20 mouse cellular contexts compared by ENCODE assay signal in genomic region chr14:51911301-51911700, GRCm38 (mm10). TPM values are rescaled to one million over a fixed set of nuclear protein-coding genes. Genes with fewer than 3 reads are reported as not detected.
A peak's percentile ranks its signal among the peaks of the same experiment; 100 is the strongest.
DNase-seq lines count a peak whose midpoint lies in the region; ATAC-seq and TF ChIP-seq lines count a peak whose summit lies in the region.
"Had no signal": no experiment of that assay in that cellular context is flagged by ENCODE, and none has a peak within 500 bp of the region (broad histone marks: within the 10 kb centered on the region; RNA-seq: fewer than 3 reads in every experiment).

No protein-coding gene starts in this region.

- no peak for DNase-seq in heart, postnatal 36 days
- no peak for DNase-seq in left cerebral cortex, adult 2 months (ENCODE audit: extremely low spot score in 1 of 2, low spot score in 2 of 2)
- no peak for DNase-seq in left cerebral cortex, adult 9 months (ENCODE audit: low spot score in 2 of 2)
- DNase-seq in T-cell, adult 2 months (ENCODE audit: low spot score): no peak
- DNase-seq: adrenal gland, postnatal 25 days; cerebellum, adult 9-11 months; lung, postnatal 4 days; right cerebral cortex, postnatal 14 days had no signal

- H3K4me3 ChIP-seq in heart, embryonic 11.5 days (ENCODE audit: low read depth, low read length): no peak overlapping the region
- peak overlapping the region; percentile 27 for H3K4me3 ChIP-seq in left cerebral cortex, adult 2 months
- H3K4me3 ChIP-seq in E14TG2a.4 (replicated peaks; ENCODE audit: low read length): peak overlapping the region; percentile 26; the same call in 1 of the 2 replicates
- H3K4me3 ChIP-seq in hindbrain, embryonic 16.5 days (ENCODE audit: low read length): peak overlapping the region; percentile 71
- H3K4me3 ChIP-seq: embryonic facial prominence, embryonic 12.5 days; kidney, embryonic 15.5 days had no signal

- WGBS in heart, embryonic 11.5 days (ENCODE audit: insufficient replicate concordance): 81% methylated on average over 10 of the region's 10 CpGs
- 68% methylated on average over 10 of the region's 10 CpGs for WGBS in hindbrain, embryonic 16.5 days

- no peak for ATAC-seq in heart, embryonic 11.5 days (replicated peaks; ENCODE audit: insufficient number of reproducible peaks, low FRiP score, low TSS enrichment)
- ATAC-seq in hindbrain, embryonic 16.5 days: no peak
- ATAC-seq: forebrain, embryonic 14.5 days; inflammation-experienced regulatory T-cells, adult 6 months had no signal

- no peaks in the 10 kb centered on the region for H3K9me3 ChIP-seq in heart, embryonic 11.5 days (replicated peaks; ENCODE audit: control insufficient read depth, low read length)
- peaks cover 22% of the 10 kb centered on the region for H3K9me3 ChIP-seq in E14TG2a.4 (ENCODE audit: low read length)
- no peaks in the 10 kb centered on the region for H3K9me3 ChIP-seq in hindbrain, embryonic 16.5 days (ENCODE audit: control insufficient read depth, low read length)
- H3K9me3 ChIP-seq: embryonic facial prominence, embryonic 12.5 days; kidney, embryonic 15.5 days had no signal

- no peak overlapping the region for H3K27ac ChIP-seq in heart, embryonic 11.5 days (ENCODE audit: low read depth, low read length)
- peak overlapping the region; percentile 24; the same call in 1 of the 2 replicates for H3K27ac ChIP-seq in left cerebral cortex, adult 2 months
- no peak overlapping the region for H3K27ac ChIP-seq in hindbrain, embryonic 16.5 days (ENCODE audit: low read depth, low read length)
- H3K27ac ChIP-seq: embryonic facial prominence, embryonic 12.5 days; kidney, embryonic 15.5 days; liver, embryonic 14.5 days had no signal

- H3K9ac ChIP-seq in heart, embryonic 11.5 days (ENCODE audit: low read depth, low read length): no peak overlapping the region
- H3K9ac ChIP-seq in hindbrain, embryonic 16.5 days (ENCODE audit: low read depth, low read length): peak overlapping the region; percentile 2
- H3K9ac ChIP-seq: embryonic facial prominence, embryonic 12.5 days; kidney, embryonic 15.5 days; liver, embryonic 14.5 days had no signal

- H3K36me3 ChIP-seq in heart, embryonic 11.5 days (ENCODE audit: control insufficient read depth, insufficient read depth, low read length): peaks cover 5% of the 10 kb centered on the region; the same call in 1 of the 2 replicates
- H3K36me3 ChIP-seq in E14TG2a.4 (ENCODE audit: insufficient read depth, low read length): peaks cover 49% of the 10 kb centered on the region
- H3K36me3 ChIP-seq in hindbrain, embryonic 16.5 days (ENCODE audit: control insufficient read depth, insufficient read depth, low read length): peaks cover 12% of the 10 kb centered on the region; the same call in 1 of the 2 replicates
- H3K36me3 ChIP-seq: embryonic facial prominence, embryonic 12.5 days; kidney, embryonic 15.5 days had no signal

- TF ChIP-seq CTCF in left cerebral cortex, adult 2 months (IDR thresholded peaks at IDR 0.05): no peak
- TF ChIP-seq CTCF in E14TG2a.4 (conservative IDR thresholded peaks at IDR 0.05; ENCODE audit: low read length): no peak

- peaks cover 26% of the 10 kb centered on the region for H3K4me1 ChIP-seq in heart, embryonic 11.5 days (ENCODE audit: control insufficient read depth, insufficient read depth, low read length)
- peaks cover 47% of the 10 kb centered on the region for H3K4me1 ChIP-seq in E14TG2a.4 (replicated peaks; ENCODE audit: low read depth, low read length)
- peaks cover 10% of the 10 kb centered on the region for H3K4me1 ChIP-seq in hindbrain, embryonic 16.5 days (ENCODE audit: control insufficient read depth, insufficient read depth, low read depth, low read length)

- H3K4me2 ChIP-seq in heart, embryonic 11.5 days: peak overlapping the region; percentile 98; the same call in 1 of the 2 replicates
- peak overlapping the region; percentile 99 for H3K4me2 ChIP-seq in hindbrain, embryonic 16.5 days (ENCODE audit: low read length)
- H3K4me2 ChIP-seq: embryonic facial prominence, embryonic 12.5 days; kidney, embryonic 15.5 days had no signal

- intact Hi-C loops in heart, postnatal 36 days (cut with DNase I): no loop called here
- intact Hi-C loops in left cerebral cortex, adult 2 months (cut with DNase I): no loop called here

- H3K27me3 ChIP-seq in heart, embryonic 11.5 days (ENCODE audit: control insufficient read depth, insufficient read depth, low read length): no peaks in the 10 kb centered on the region
- peaks cover 25% of the 10 kb centered on the region for H3K27me3 ChIP-seq in E14TG2a.4 (ENCODE audit: insufficient read depth, low read length)
- H3K27me3 ChIP-seq in hindbrain, embryonic 16.5 days (replicated peaks; ENCODE audit: control insufficient read depth, insufficient read depth, low read length): no peaks in the 10 kb centered on the region
- H3K27me3 ChIP-seq: embryonic facial prominence, embryonic 12.5 days had no signal

RNA-seq across cellular contexts. Expression of gene Ndrg2, which starts 2.7 kb away (rescaled TPM):
- polyA plus RNA-seq in heart, embryonic 11.5 days (2014; fragmentation: Nextera tagmentation; extraction: Ambion mirVana): 115 and 145 TPM in 2 replicates
- total RNA-seq in heart, postnatal 36 days (2021): 1,000 to 10,000 TPM; 1,444 to 1,487 TPM
- total RNA-seq in left cerebral cortex, adult 2 months (2021): 100 to 1,000 TPM; 793 to 811 TPM
- polyA plus RNA-seq in hindbrain, embryonic 16.5 days (2015; fragmentation: Nextera tagmentation; extraction: Ambion mirVana): 338 and 429 TPM in 2 replicates

RNA-seq across cellular contexts. Expression of gene Tppp2, which starts 6.9 kb away (rescaled TPM):
- polyA plus RNA-seq in heart, embryonic 11.5 days (2014; fragmentation: Nextera tagmentation; extraction: Ambion mirVana): not detected in 2 replicates
- total RNA-seq in heart, postnatal 36 days (2021): not detected
- not detected for total RNA-seq in left cerebral cortex, adult 2 months (2021)
- polyA plus RNA-seq in hindbrain, embryonic 16.5 days (2015; fragmentation: Nextera tagmentation; extraction: Ambion mirVana): not detected in 2 replicates
- total RNA-seq: adrenal gland, postnatal 25 days; layer of hippocampus, adult 8-10 months; left cerebral cortex, postnatal 10 days; monocyte, adult 5-6 weeks had no signal
- polyA plus RNA-seq: embryonic facial prominence, embryonic 12.5 days; forebrain, embryonic 14.5 days; inflammation-experienced regulatory T-cells, adult 6 months; kidney, embryonic 15.5 days; liver, embryonic 14.5 days had no signal

RNA-seq across cellular contexts. Expression of gene Rnase13, which starts 11.3 kb away (rescaled TPM):
- polyA plus RNA-seq in heart, embryonic 11.5 days (2014; fragmentation: Nextera tagmentation; extraction: Ambion mirVana): not detected in 2 replicates
- total RNA-seq in heart, postnatal 36 days (2021): not detected
- not detected for total RNA-seq in left cerebral cortex, adult 2 months (2021)
- not detected in 2 replicates for polyA plus RNA-seq in hindbrain, embryonic 16.5 days (2015; fragmentation: Nextera tagmentation; extraction: Ambion mirVana)
- total RNA-seq: adrenal gland, postnatal 25 days; gastrocnemius, adult 18-20 months; layer of hippocampus, adult 8-10 months; left cerebral cortex, postnatal 10 days; monocyte, adult 5-6 weeks had no signal
- polyA plus RNA-seq: embryonic facial prominence, embryonic 12.5 days; forebrain, embryonic 14.5 days; inflammation-experienced regulatory T-cells, adult 6 months; kidney, embryonic 15.5 days; liver, embryonic 14.5 days had no signal

RNA-seq across cellular contexts. Expression of gene Slc39a2, which starts 18.6 kb away (rescaled TPM):
- polyA plus RNA-seq in heart, embryonic 11.5 days (2014; fragmentation: Nextera tagmentation; extraction: Ambion mirVana): 0.17 and 0.31 TPM in 2 replicates
- total RNA-seq in heart, postnatal 36 days (2021): under 1 TPM; 0.11 to 0.22 TPM
- total RNA-seq in left cerebral cortex, adult 2 months (2021): 10 to 100 TPM in 1 of 2 experiments, 1 to 10 TPM in 1; 6.3 to 10.0 TPM
- polyA plus RNA-seq in hindbrain, embryonic 16.5 days (2015; fragmentation: Nextera tagmentation; extraction: Ambion mirVana): 1.5 and 1.9 TPM in 2 replicates
- total RNA-seq: monocyte, adult 5-6 weeks had no signal

RNA-seq across cellular contexts. Expression of gene Mettl17, which starts 26.7 kb away (rescaled TPM):
- polyA plus RNA-seq in heart, embryonic 11.5 days (2014; fragmentation: Nextera tagmentation; extraction: Ambion mirVana): 41.9 and 46.9 TPM in 2 replicates
- total RNA-seq in heart, postnatal 36 days (2021): 10 to 100 TPM; 19.3 to 24.4 TPM
- total RNA-seq in left cerebral cortex, adult 2 months (2021): 10 to 100 TPM; 28.8 to 35.2 TPM
- 80.4 and 88.1 TPM in 2 replicates for polyA plus RNA-seq in hindbrain, embryonic 16.5 days (2015; fragmentation: Nextera tagmentation; extraction: Ambion mirVana)
